Mouse (Mus musculus) spleen, adult 12 weeks (tissue): ENCODE measurements around the gene Sertad1.
A peak's percentile ranks its signal among the peaks of the same experiment; 100 is the strongest.

Experiments used
- DNase-seq: peaks from one replicate; pipeline ENCODE4 v3.0.0; 2022; ENCODE audit warnings: low spot score

Gene Sertad1

DNA sequence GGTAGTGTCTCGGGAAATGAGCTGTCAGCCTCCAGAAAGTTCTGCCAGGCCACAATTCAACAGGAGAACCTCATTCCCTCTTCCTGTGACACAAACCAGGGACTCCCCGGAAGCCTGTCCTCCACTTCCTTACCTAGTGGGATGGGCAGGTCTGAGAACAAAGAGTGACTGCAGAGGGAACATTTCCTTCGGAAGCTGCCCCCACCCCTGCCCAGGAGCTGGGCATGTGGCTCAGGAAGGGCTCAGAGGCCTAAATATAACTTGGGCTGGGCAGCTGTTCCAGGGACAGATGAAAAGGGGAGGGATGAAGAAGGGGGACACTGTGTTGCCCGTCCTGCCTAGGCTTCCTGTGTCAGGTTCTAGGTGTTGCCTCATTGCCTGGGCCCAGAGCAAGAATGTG lies 14.9 kb downstream of the Sertad1 start:
- no peak for DNase-seq

DNA sequence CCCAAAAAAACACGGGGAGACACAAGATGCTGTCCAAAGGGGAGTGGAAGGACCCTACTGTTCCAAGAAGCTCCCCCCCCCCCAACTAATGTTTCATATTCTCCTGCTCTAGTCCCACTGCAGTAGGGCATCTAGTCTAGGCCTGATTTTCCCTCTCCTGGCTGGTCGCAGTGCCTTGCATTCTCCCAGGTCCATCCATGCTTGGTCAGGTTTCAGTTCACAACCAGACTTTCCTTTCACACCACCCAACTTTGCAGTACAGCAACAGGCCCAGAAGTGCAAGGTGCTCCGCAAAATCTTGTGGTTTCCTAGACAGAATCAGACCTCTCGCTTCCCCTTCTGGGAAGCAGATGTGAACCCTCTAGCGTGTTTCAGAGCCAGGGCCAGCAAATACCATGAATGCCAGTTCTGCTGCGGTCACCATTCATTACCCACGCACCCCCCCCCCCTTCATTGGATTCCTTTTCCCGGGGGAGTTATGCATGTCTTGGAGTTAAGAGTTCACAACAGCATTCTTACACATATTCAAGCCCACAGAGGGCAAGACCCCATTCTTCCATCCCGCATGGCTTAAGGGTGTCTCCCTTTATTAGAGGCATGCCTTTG lies 20.2 kb downstream of the Sertad1 start:
- no peak for DNase-seq

DNA sequence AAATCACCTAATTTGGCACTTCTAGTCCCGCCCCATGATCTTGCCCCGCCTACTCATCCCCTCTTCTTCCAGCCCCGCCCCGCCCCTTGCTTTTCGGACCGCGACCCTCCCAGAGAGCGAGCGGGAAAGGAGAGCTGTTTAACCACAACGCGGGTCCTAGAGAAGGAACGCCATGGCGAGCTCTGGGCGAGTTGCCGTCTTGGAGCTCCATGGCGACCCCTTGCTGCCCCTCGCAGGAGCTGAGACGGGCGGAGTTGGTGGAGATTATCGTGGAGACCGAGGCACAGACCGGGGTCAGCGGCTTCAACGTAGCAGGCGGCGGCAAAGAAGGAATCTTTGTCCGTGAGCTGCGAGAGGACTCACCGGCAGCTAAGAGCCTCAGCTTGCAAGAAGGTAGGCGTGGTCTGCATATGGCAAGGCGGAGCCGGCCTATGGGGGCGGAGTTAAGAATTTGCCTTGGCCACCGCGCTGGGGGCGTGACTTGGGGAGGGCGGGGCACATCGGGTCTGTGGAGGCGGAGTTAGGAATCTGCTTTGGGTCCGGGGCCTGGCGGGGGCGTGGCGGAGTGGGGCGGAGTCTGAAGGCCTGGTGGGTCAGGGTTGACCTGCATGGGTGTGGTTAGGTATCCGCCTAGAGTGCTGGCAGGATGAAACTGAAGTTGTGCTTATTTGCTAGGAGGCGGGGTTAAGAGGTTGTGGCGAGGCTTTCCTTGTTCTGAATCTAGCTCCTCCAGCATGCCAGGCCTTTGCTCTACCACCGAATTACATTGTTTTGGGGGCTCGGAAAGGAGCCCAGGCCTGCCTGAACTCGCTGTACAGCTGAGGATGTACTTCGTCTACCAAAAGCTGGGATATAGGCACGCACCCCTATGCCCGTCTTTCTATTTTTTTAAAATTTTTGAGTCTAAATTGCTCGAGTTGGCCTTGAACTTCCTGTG lies 21.3 kb downstream of the Sertad1 start:
- DNase-seq = peak; percentile 100

DNA sequence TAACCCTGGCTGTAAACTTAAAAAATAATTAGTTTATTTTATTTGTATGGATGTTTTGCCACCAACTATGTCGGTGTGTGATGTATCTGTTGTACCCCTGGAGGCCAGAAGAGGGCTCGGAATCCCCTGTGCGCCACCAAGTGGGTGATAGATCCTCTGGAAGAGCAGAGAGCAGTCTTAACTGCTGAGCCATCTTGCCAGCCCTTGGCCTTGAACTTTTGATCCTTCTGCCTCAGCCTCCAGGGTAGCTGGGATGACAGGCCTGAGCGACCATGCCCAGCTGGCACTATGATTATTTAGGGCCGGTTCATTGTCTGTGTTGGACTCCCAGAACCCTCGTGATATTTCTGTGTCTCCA lies 21.9 kb downstream of the Sertad1 start:
- DNase-seq = peak; percentile 58

DNA sequence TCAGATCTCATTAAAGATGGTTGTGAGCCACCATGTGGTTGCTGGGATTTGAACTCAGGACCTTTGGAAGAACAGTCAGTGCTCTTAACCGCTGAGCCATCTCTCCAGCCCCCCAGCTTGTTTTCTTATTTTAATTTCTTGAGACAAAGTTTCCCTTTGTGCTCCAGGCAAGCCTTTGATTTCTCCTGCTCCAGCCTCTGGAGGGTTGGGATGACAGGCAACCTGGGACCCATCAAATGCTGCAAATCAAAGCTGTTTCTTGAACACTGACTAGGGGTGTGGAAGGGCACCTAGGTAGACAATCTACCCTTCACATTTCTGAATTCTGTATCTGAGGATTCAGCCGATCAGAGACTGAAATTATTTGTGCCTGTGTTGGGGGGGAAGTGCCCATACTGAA lies 24.1 kb downstream of the Sertad1 start:
- no peak for DNase-seq

DNA sequence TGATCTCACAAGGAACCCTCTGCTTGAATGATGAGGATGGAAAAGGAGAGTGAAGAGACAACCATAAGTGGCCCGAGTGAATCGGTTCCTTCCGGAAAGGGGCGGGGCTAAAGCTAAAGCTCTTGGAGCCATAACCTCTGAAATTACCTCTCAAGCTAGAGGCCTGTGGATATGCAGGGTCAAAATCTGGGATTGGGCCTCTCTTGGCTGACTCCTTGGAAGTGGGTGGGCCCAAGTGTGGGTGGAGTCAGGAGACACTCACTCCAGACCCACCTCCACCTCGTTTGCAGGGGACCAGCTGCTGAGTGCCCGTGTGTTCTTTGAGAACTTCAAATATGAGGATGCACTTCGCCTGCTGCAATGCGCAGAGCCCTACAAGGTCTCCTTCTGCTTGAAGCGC lies 28.3 kb downstream of the Sertad1 start:
- DNase-seq = no peak

DNA sequence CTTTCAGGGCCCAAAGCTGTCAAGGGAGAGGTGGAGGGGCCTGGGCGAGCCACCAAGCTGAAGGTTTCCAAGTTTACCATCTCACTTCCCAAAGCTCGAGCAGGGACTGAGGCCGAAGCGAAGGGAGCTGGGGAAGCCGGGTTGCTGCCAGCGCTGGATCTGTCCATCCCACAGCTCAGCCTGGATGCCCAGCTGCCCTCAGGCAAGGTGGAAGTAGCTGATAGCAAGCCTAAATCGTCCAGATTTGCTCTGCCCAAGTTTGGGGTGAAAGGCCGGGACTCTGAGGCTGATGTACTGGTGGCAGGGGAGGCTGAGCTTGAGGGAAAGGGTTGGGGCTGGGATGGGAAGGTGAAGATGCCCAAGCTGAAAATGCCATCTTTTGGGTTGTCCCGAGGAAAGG lies 31.6 kb downstream of the Sertad1 start:
- DNase-seq = no peak

DNA sequence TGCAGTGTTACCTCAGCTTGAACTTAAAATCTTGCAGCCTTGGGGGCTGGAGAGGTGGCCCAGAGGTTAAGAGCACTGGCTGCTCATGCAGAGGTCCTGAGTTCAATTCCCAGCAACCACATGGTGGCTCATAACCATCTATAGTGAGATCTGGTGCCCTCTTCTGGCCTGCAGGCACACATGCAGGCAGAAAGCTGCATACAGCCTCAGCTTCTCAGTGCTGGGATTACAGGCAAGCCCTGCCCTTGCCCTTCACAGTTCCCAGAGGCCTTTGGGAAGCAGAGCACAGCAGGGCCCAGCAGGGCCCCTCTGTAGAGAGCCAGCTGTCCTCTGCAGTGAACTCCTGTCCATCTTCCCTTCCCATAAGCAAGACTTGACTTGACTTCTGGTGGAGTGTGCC lies 33.4 kb downstream of the Sertad1 start:
- DNase-seq = no peak

DNA sequence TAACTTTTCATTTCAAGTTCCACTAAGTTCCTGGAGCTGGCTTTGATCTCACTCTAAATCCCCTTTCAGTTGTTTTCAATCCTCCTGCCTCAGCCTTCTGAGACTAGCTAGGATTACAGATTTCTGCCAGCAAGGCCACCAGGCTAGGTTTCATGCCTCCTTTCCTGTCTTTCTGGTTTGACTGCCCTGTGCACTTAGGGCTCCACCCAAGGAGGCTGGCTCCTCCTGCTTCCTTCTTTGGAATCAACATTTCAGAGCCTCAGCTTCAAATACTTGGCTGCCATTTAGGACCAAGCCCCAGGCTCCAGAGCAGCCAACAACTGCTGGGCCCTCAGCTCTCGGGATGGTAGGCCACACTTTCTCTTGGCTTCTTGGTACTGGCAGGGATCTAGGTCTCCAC lies 33.9 kb downstream of the Sertad1 start:
- no peak for DNase-seq

DNA sequence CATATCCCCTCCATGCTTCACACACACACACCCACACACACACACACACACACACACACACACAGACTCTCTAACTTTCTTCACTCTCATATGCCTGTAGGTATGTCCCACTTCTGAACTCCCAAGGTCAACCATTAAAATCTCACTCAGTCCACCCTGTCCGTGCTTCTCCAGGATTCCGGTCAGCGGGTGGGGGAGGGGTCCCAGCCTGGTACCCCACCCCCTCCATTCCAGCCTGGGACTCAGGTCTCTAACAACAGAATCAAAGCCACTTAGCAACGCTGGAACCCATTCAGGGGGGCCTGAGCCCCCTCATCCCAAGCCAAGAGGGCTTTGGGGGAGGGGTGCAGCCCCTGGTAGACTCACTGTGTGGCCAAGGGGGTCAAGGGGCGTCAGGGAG lies 36.3 kb downstream of the Sertad1 start, which contains the start of gene Hipk4:
Gene Hipk4, plus strand, starts transcription at position 301 of the 400 bp plus-strand sequence.
- no peak for DNase-seq

DNA sequence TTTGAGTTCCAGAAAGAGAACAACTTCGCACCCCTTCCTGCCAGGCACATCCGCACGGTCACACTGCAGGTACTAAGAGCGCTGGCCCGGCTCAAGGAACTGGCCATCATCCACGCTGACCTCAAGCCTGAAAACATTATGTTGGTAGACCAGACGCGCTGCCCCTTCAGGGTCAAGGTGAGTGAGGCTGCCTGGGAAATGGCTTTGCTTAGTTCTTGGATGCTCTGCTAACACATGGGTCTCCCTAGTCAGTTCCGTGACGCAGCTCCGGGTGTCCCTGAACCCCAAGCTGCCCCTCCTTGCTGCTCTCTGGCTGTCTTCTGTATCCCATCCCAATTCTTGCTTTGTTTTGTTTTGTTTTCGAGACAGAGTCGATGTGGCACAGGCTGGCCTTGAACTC lies 37.1 kb downstream of the Sertad1 start:
- no peak for DNase-seq

DNA sequence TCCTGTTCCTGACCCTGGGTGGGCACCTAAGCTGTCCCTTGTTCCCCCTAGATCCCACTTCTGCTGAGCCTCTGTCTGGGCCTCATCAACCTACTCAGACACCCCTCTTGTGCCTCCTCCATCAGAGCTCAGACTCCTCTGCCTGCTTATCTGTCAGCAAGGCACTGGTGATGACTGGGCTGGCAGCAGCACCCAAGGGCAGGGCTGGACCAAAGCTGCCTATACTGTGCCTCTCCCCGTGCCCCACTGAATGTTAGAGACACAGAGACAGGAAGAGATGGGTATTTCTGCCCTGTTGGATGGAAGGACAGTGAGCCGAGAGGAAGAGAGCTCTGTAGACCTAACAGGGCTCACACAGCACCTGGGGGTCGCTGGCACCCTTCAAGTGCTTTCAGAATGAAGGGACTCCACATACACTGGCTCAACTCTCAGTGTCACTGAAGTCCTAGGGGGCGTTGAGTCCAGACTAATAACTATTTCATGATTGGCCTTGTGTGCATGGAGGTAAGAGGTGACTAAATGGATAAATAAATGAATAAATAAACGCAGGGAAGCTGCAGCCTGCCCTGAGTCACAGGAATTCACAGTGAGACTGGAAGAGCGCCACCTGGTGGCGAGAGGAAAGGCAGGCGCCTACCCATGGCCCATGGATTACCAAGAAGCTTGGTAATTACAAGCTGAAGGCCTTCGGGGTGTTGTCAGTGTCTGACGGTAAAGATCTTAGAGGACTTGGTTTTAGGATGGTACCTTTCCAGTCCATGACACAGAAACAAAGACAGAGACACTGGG lies 39.5 kb downstream of the Sertad1 start:
- peak; percentile 71 for DNase-seq

DNA sequence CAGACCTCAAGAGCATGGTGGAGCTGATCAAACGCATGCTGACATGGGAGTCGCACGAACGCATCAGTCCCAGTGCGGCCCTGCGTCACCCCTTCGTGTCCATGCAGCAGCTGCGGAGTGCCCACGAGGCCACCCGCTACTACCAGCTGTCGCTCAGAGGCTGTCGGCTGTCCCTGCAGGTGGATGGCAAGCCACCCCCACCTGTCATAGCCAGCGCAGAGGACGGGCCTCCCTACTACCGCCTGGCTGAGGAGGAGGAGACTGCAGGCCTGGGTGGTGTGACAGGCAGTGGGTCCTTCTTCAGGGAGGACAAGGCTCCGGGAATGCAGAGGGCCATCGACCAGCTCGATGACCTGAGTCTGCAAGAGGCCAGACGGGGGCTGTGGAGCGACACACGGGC lies 42.4 kb downstream of the Sertad1 start:
- no peak for DNase-seq

DNA sequence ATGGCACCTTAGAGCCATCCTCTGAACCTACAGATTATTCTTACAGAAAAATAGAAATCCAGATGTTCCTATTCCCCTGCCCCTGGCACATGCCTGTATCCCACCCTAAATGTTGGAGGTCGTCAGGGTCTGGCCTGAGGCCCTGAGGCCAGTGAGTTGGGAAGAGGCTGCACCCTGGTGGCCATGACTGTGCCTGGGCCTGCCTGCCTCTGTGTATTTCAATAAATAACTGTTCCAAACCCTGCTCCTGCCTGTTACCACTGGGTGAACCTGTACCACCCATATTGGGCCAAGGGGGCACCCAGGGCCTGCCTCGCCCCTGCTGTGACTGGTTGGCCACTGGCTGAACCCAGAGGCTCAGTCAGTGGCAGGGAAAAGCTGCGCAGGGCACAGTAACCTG lies 44.2 kb downstream of the Sertad1 start:
- DNase-seq = no peak

DNA sequence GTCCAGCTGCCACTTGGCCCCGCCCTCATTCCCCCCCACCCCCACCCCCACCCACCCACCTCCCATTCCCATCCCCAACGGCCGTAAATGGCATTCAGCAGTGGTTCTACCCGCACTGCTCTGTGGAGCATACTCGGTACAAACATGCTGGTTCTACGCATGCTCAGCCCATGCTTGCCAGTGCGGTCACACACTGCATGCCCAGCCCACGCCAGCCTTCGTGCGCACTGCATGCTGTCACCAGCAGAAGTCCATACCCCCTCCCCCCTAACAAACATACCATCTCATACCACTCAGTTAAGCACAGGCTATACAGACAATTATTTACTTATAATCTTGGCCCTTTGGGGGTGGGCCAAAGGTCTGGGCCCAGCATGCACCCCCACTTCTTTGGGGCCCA lies 45.0 kb downstream of the Sertad1 start:
- no peak for DNase-seq

DNA sequence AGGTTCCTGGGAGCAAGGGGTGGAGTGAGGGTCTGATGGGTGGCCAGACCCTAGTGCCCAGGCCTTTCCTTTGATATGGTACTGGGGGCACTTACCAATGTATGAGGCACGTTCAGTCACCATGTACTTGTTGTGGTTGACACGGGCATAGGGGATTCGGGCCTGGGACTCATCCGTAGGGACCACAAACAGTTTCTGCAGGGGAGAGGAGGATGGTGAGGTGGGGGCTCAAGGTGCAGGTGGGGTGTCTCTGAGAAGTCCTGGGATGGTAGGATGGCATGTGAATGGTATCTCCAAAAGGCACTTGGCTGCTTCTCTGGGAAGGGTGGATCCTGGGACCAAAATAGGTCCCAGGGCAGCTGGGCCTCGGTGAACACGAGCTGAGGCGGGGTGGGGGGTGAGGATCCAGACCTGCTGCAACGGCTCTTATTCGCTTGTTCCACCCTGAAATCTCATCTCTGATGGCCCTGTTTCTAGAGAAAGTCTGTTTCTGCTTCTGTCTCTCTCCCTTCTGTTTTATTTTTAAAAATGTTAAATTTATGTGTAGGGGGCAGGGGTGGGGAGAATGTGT lies 45.9 kb downstream of the Sertad1 start:
- DNase-seq = no peak

DNA sequence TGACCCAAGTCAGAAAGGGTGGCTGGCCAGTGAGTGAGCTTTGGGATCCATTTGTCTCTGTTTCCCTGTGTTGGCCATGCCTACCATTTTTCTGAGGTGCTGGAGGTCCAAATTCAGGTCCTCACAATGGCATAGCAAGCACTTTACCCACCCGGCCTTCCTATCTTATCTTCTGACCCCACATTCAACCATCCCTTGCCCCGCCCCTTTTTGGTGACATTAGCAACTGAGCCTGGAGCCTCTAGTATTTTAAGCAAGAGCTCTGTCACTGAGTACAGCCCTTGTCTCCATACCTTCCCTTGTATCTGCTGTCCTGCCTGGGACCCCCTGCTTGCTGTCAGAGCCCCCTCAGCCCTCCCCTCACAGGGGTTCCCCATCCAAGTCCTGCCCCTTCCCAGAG lies 48.7 kb downstream of the Sertad1 start:
- DNase-seq = peak; percentile 52

DNA sequence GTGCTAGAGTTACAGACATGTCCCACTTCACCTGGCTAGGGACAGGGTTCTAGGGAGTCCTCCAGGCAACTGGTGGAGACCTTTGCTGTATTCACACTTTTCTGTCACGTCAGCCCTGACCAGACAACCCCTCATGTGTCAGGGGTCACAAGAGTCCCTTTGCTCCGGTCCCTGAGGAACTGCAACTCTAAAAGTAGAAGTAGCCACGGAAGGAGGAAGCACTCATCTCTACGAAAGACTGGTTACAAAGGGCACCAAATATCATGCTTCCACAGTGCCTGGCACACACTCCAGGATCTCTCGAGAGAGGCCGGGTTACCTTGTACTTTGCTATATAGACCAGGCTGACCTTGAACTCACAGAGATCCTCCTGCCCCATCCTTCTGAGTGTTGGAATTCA lies 49.9 kb downstream of the Sertad1 start:
- DNase-seq = no peak

DNA sequence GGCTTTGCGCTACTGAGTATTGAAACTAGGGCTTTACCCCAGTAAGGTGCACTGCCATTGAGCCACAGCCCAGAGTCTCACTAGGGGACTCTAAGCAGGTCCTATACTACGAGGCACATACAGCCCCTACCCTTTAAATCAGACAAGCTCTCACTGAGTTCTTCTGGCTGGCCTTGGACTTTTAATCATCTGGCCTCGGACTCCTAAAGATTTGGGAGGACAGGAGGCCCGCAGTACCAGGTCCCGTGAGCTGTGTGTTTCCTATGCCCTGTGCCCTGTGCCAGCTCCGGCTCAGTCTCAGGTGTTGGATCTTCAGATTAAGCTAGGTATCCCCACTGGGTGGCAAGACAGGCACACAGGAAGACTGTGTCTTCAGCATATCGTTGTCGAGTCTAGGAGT lies 51.3 kb downstream of the Sertad1 start:
- no peak for DNase-seq

DNA sequence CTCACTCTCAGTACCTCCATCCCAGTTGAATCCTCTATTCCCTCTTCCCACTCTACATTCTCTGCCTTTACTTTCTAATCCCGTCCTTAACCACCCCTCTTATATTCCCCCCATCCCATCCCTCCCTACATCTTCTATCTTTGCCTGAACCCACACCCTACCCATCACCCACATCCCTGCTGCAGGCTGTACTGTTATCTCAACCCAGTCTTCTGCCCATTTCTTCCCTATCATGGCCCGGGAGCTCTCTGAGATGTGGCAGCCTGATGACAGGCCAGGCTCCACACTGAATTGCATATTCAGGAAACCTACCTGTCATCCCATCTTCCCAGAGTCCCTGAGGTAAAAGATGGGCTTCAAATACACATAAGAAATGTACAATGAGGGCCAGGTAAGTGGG lies 52.1 kb downstream of the Sertad1 start:
- no peak for DNase-seq
